8 mouse cellular contexts compared by ENCODE assay signal in the genomic region with DNA sequence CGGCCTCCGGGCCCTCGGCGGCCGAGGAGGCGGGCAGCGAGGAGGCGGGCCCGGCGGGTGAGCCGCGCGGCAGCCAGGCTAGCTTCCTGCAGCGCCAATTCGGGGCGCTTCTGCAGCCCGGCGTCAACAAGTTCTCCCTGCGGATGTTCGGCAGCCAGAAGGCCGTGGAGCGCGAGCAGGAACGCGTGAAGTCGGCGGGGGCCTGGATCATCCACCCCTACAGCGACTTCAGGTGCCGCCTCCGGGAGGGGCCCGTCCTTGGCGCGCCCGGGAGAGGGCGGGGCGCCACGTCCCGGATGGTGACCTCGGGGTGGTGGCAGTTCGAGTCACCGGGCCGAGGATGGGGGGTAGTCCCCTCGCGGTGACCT. TPM values are rescaled to one million over a fixed set of nuclear protein-coding genes. Genes with fewer than 3 reads are reported as not detected.
DNase-seq lines count a peak whose midpoint lies in the region; ATAC-seq and TF ChIP-seq lines count a peak whose summit lies in the region.

No protein-coding gene starts in this region.

- ATAC-seq in kidney, embryonic 16.5 days (ENCODE audit: low FRiP score, low TSS enrichment), result peak; percentile 1; the same call in 1 of the 2 replicates
- ATAC-seq in hindbrain, embryonic 14.5 days (ENCODE audit: low FRiP score), result no peak; the same call in 1 of the 2 replicates
- ATAC-seq in midbrain, embryonic 13.5 days, result peak; percentile 41
- no peak for ATAC-seq in inflammation-experienced regulatory T-cells, adult 6 months

- peaks cover 13% of the 10 kb centered on the region for H3K4me1 ChIP-seq in kidney, embryonic 16.5 days (ENCODE audit: insufficient read depth, low read length)
- no peaks in the 10 kb centered on the region for H3K4me1 ChIP-seq in ES-Bruce4 (ENCODE audit: control insufficient read depth, insufficient read depth, low read length)
- H3K4me1 ChIP-seq in hindbrain, embryonic 14.5 days (replicated peaks; ENCODE audit: control insufficient read depth, insufficient read depth, low read length), result peaks cover 15% of the 10 kb centered on the region
- peaks cover 21% of the 10 kb centered on the region for H3K4me1 ChIP-seq in midbrain, embryonic 13.5 days (replicated peaks)

- no peak overlapping the region for H3K27ac ChIP-seq in kidney, embryonic 16.5 days (ENCODE audit: low read length)
- no peak overlapping the region for H3K27ac ChIP-seq in ES-Bruce4 (ENCODE audit: insufficient read depth, low read length)
- H3K27ac ChIP-seq in hindbrain, embryonic 14.5 days, result peak overlapping the region; percentile 47
- peak overlapping the region; percentile 36; the same call in 1 of the 2 replicates for H3K27ac ChIP-seq in midbrain, embryonic 13.5 days

- no peak for TF ChIP-seq POLR2A in ES-Bruce4 (IDR thresholded peaks at IDR 0.05; ENCODE audit: insufficient read depth, low read length)

- H3K9me3 ChIP-seq in kidney, embryonic 16.5 days (ENCODE audit: low read length), result no peaks in the 10 kb centered on the region
- H3K9me3 ChIP-seq in ES-Bruce4 (replicated peaks; ENCODE audit: control insufficient read depth, insufficient read depth, low read length, poor library complexity, severe bottlenecking), result no peaks in the 10 kb centered on the region
- H3K9me3 ChIP-seq in hindbrain, embryonic 14.5 days (ENCODE audit: control insufficient read depth, low read length), result no peaks in the 10 kb centered on the region
- no peaks in the 10 kb centered on the region for H3K9me3 ChIP-seq in midbrain, embryonic 13.5 days

- peak overlapping the region; percentile 62 for H3K4me3 ChIP-seq in kidney, embryonic 16.5 days (ENCODE audit: low read length)
- H3K4me3 ChIP-seq in ES-Bruce4 (ENCODE audit: low read depth, low read length), result peak overlapping the region; percentile 59
- H3K4me3 ChIP-seq in hindbrain, embryonic 14.5 days (replicated peaks; ENCODE audit: low read length), result peak overlapping the region; percentile 71
- peak overlapping the region; percentile 60 for H3K4me3 ChIP-seq in midbrain, embryonic 13.5 days (replicated peaks)

- no peak for TF ChIP-seq CTCF in ES-Bruce4 (IDR thresholded peaks at IDR 0.05; ENCODE audit: low read depth, low read length)

- peaks cover 2% of the 10 kb centered on the region for H3K36me3 ChIP-seq in kidney, embryonic 16.5 days (ENCODE audit: insufficient read depth, low read length)
- H3K36me3 ChIP-seq in ES-Bruce4 (ENCODE audit: control insufficient read depth, insufficient read depth, low read length, poor library complexity, severe bottlenecking), result no peaks in the 10 kb centered on the region
- H3K36me3 ChIP-seq in hindbrain, embryonic 14.5 days (replicated peaks; ENCODE audit: control insufficient read depth, insufficient read depth), result peaks cover 7% of the 10 kb centered on the region
- peaks cover 2% of the 10 kb centered on the region for H3K36me3 ChIP-seq in midbrain, embryonic 13.5 days

- DNase-seq in kidney, postnatal 25 days, result no peak
- DNase-seq in cerebellum, adult 9-11 months, result peak; percentile 83
- no peak for DNase-seq in hindbrain, embryonic 14.5 days (ENCODE audit: low spot score)
- DNase-seq in ovary, postnatal 10 days (ENCODE audit: low spot score), result no peak

- under 1% methylated on average over 44 of the region's 44 CpGs for WGBS in kidney, embryonic 16.5 days
- WGBS in hindbrain, embryonic 14.5 days, result under 1% methylated on average over 39 of the region's 44 CpGs
- under 1% methylated on average over 44 of the region's 44 CpGs for WGBS in midbrain, embryonic 13.5 days

- peak overlapping the region; percentile 38 for H3K9ac ChIP-seq in kidney, embryonic 16.5 days (replicated peaks; ENCODE audit: low read length)
- H3K9ac ChIP-seq in ES-Bruce4 (ENCODE audit: low read depth, poor library complexity, severe bottlenecking), result peak overlapping the region; percentile 90
- H3K9ac ChIP-seq in hindbrain, embryonic 14.5 days, result peak overlapping the region; percentile 77
- H3K9ac ChIP-seq in midbrain, embryonic 13.5 days (replicated peaks), result peak overlapping the region; percentile 73

- peaks cover 49% of the 10 kb centered on the region for H3K27me3 ChIP-seq in kidney, embryonic 16.5 days (ENCODE audit: insufficient read depth, low read length)
- H3K27me3 ChIP-seq in ES-Bruce4 (ENCODE audit: control insufficient read depth, insufficient read depth, low read length, poor library complexity, severe bottlenecking), result no peaks in the 10 kb centered on the region; the same call in 1 of the 2 replicates
- peaks cover 43% of the 10 kb centered on the region for H3K27me3 ChIP-seq in hindbrain, embryonic 14.5 days (ENCODE audit: control insufficient read depth, insufficient read depth, low read length)
- peaks cover 64% of the 10 kb centered on the region for H3K27me3 ChIP-seq in midbrain, embryonic 13.5 days

- TF ChIP-seq EP300 in ES-Bruce4 (IDR thresholded peaks at IDR 0.05; ENCODE audit: insufficient read depth, low read depth, low read length), result no peak

- peak overlapping the region; percentile 99 for H3K4me2 ChIP-seq in kidney, embryonic 16.5 days (replicated peaks; ENCODE audit: low read depth, low read length)
- peak overlapping the region; percentile 91 for H3K4me2 ChIP-seq in hindbrain, embryonic 14.5 days (replicated peaks)
- H3K4me2 ChIP-seq in midbrain, embryonic 13.5 days (replicated peaks), result peak overlapping the region; percentile 92

RNA-seq across cellular contexts. Expression of a gene that starts 0.5 kb away (rescaled TPM):
- 0.05 and 0.12 TPM in 2 replicates for polyA plus RNA-seq in kidney, embryonic 16.5 days (2015; fragmentation: Nextera tagmentation; extraction: Ambion mirVana)
- polyA plus RNA-seq in ES-Bruce4 (2011; ENCODE audit: insufficient read depth, insufficient read length, low read depth, missing spikeins), result 7.3 and 8.4 TPM in 2 replicates
- 2.9 and 4.3 TPM in 2 replicates for polyA plus RNA-seq in hindbrain, embryonic 14.5 days (2014; fragmentation: Nextera tagmentation; extraction: Ambion mirVana)
- polyA plus RNA-seq in midbrain, embryonic 13.5 days (2015; fragmentation: Nextera tagmentation; extraction: Ambion mirVana), result 0.18 and 0.43 TPM in 2 replicates
- not detected for polyA plus RNA-seq in inflammation-experienced regulatory T-cells, adult 6 months (2017; shearing (Covaris generic))

RNA-seq across cellular contexts. Expression of a gene that starts 12.7 kb away (rescaled TPM):
- 954 and 1,048 TPM in 2 replicates for polyA plus RNA-seq in kidney, embryonic 16.5 days (2015; fragmentation: Nextera tagmentation; extraction: Ambion mirVana)
- polyA plus RNA-seq in ES-Bruce4 (2011; ENCODE audit: insufficient read depth, insufficient read length, low read depth, missing spikeins), result 445 and 449 TPM in 2 replicates
- polyA plus RNA-seq in hindbrain, embryonic 14.5 days (2014; fragmentation: Nextera tagmentation; extraction: Ambion mirVana), result 930 and 976 TPM in 2 replicates
- 564 and 608 TPM in 2 replicates for polyA plus RNA-seq in midbrain, embryonic 13.5 days (2015; fragmentation: Nextera tagmentation; extraction: Ambion mirVana)
- 100 to 1,000 TPM; 116 to 152 (median 121) TPM for polyA plus RNA-seq in inflammation-experienced regulatory T-cells, adult 6 months (2017; shearing (Covaris generic))

RNA-seq across cellular contexts. Expression of a gene that starts 28.2 kb away (rescaled TPM):
- polyA plus RNA-seq in kidney, embryonic 16.5 days (2015; fragmentation: Nextera tagmentation; extraction: Ambion mirVana), result 0.75 and 0.81 TPM in 2 replicates
- polyA plus RNA-seq in ES-Bruce4 (2011; ENCODE audit: insufficient read depth, insufficient read length, low read depth, missing spikeins), result 2.8 and 3.6 TPM in 2 replicates
- polyA plus RNA-seq in hindbrain, embryonic 14.5 days (2014; fragmentation: Nextera tagmentation; extraction: Ambion mirVana), result 1.5 and 1.8 TPM in 2 replicates
- 1.4 and 1.7 TPM in 2 replicates for polyA plus RNA-seq in midbrain, embryonic 13.5 days (2015; fragmentation: Nextera tagmentation; extraction: Ambion mirVana)
- 1 to 10 TPM in 1 of 3 experiments, under 1 TPM in 2; 0.62 to 3.2 (median 0.94) TPM for polyA plus RNA-seq in inflammation-experienced regulatory T-cells, adult 6 months (2017; shearing (Covaris generic))

RNA-seq across cellular contexts. Expression of a gene that starts 29.4 kb away (rescaled TPM):
- polyA plus RNA-seq in kidney, embryonic 16.5 days (2015; fragmentation: Nextera tagmentation; extraction: Ambion mirVana), result 60.9 and 63.8 TPM in 2 replicates
- 21.9 and 23.0 TPM in 2 replicates for polyA plus RNA-seq in ES-Bruce4 (2011; ENCODE audit: insufficient read depth, insufficient read length, low read depth, missing spikeins)
- polyA plus RNA-seq in hindbrain, embryonic 14.5 days (2014; fragmentation: Nextera tagmentation; extraction: Ambion mirVana), result 32.8 and 36.5 TPM in 2 replicates
- polyA plus RNA-seq in midbrain, embryonic 13.5 days (2015; fragmentation: Nextera tagmentation; extraction: Ambion mirVana), result 38.5 and 43.9 TPM in 2 replicates
- polyA plus RNA-seq in inflammation-experienced regulatory T-cells, adult 6 months (2017; shearing (Covaris generic)), result 10 to 100 TPM; 10.6 to 19.2 (median 17.1) TPM

RNA-seq across cellular contexts. Expression of a gene that starts 35.0 kb away (rescaled TPM):
- 81.2 and 92.3 TPM in 2 replicates for polyA plus RNA-seq in kidney, embryonic 16.5 days (2015; fragmentation: Nextera tagmentation; extraction: Ambion mirVana)
- 299 and 319 TPM in 2 replicates for polyA plus RNA-seq in ES-Bruce4 (2011; ENCODE audit: insufficient read depth, insufficient read length, low read depth, missing spikeins)
- 78.9 and 81.8 TPM in 2 replicates for polyA plus RNA-seq in hindbrain, embryonic 14.5 days (2014; fragmentation: Nextera tagmentation; extraction: Ambion mirVana)
- polyA plus RNA-seq in midbrain, embryonic 13.5 days (2015; fragmentation: Nextera tagmentation; extraction: Ambion mirVana), result 109 and 110 TPM in 2 replicates
- 10 to 100 TPM; 13.9 to 26.7 (median 20.5) TPM for polyA plus RNA-seq in inflammation-experienced regulatory T-cells, adult 6 months (2017; shearing (Covaris generic))

Comparison
In these comparisons a context has a peak if more than half of its experiments do, and no peak if none do; other contexts are left out.
1. ATAC-seq: peak in kidney, embryonic 16.5 days (single experiment) and midbrain, embryonic 13.5 days (single experiment); none in hindbrain, embryonic 14.5 days (single experiment) and inflammation-experienced regulatory T-cells, adult 6 months (single experiment).
2. H3K27ac ChIP-seq: peak in hindbrain, embryonic 14.5 days (single experiment) and midbrain, embryonic 13.5 days (single experiment); none in kidney, embryonic 16.5 days (single experiment) and ES-Bruce4 (single experiment).
3. H3K9ac ChIP-seq: peak in every context shown above with its lines; median percentile 90 in ES-Bruce4; 77 in hindbrain, embryonic 14.5 days; 73 in midbrain, embryonic 13.5 days; 38 in kidney, embryonic 16.5 days.
4. Peak in every context shown above with its lines, with median percentiles within 50 percentile points of each other: H3K4me2 ChIP-seq and H3K4me3 ChIP-seq.